11 mouse cellular contexts compared by ENCODE assay signal in genomic region chr1:177681239-177681638, GRCm38 (mm10). TPM values are rescaled to one million over a fixed set of nuclear protein-coding genes. Genes with fewer than 3 reads are reported as not detected.
A peak's percentile ranks its signal among the peaks of the same experiment; 100 is the strongest.
DNase-seq lines count a peak whose midpoint lies in the region; ATAC-seq and TF ChIP-seq lines count a peak whose summit lies in the region.
"Had no signal": no experiment of that assay in that cellular context is flagged by ENCODE, and none has a peak within 500 bp of the region (broad histone marks: within the 10 kb centered on the region; RNA-seq: fewer than 3 reads in every experiment).

No protein-coding gene starts in this region.

- dilution Hi-C loops in CH12.LX (cut with MboI; ENCODE audit: extremely low pct_ligation_motif_present, extremely low pct_unique_long_range_greater_than_20kb, low sequenced_read_pairs): no loop called here

- peaks cover 3 to 28% of the 10 kb centered on the region in 2 experiments; a peak in 3 of 4 replicates for H3K4me1 ChIP-seq in CH12.LX (ENCODE audit: control insufficient read depth in 1 of 2, insufficient read depth in 2 of 2)
- H3K4me1 ChIP-seq in kidney, embryonic 15.5 days: no peaks in the 10 kb centered on the region

- in situ Hi-C loops in CH12.LX (cut with MboI; ENCODE audit: low pct_ligation_motif_present, low pct_unique_long_range_greater_than_20kb, low sequenced_read_pairs): loop anchor here (25.0 kb wide), 1 partner anchor 794 kb away; no protein-coding TSS in a partner anchor

- TF ChIP-seq POLR2A in CH12.LX (IDR thresholded peaks at IDR 0.05; ENCODE audit: low read depth, low read length): no peak

- DNase-seq in 416B (ENCODE audit: low read depth) (peak; percentile 49), CH12.LX (ENCODE audit: extremely low read depth) (peak; percentile 60), liver (peak; percentile 58)
- no peak for DNase-seq in right cerebral cortex, postnatal 4 days
- no peak for DNase-seq in heart, postnatal 14 days
- DNase-seq: thymus, postnatal 25 days had no signal

- peak; percentile 87 for ATAC-seq in megakaryocyte, adult 5-6 weeks (ENCODE audit: poor library complexity, severe bottlenecking)
- no peak for ATAC-seq in kidney, embryonic 15.5 days (replicated peaks; ENCODE audit: low FRiP score)
- ATAC-seq: forebrain, embryonic 13.5 days had no signal

- 80% methylated on average over 11 of the region's 11 CpGs for WGBS in kidney, embryonic 15.5 days

- H3K9me3 ChIP-seq in CH12.LX (replicated peaks; ENCODE audit: low read length): no peaks in the 10 kb centered on the region
- H3K9me3 ChIP-seq in kidney, embryonic 15.5 days (replicated peaks): no peaks in the 10 kb centered on the region
- H3K9me3 ChIP-seq: forebrain, embryonic 13.5 days had no signal

- intact Hi-C loops in heart, postnatal 14 days (cut with DNase I): loop anchor here (10.0 kb wide), 1 partner anchor 236 kb away; the partner anchor contains the start of gene Zbtb18

- no peak for TF ChIP-seq CTCF in CH12.LX (conservative IDR thresholded peaks at IDR 0.05 in 1 of 2, IDR thresholded peaks at IDR 0.05 in 1 of 2; ENCODE audit: low read depth in 2 of 2, low read length in 2 of 2)

- no peak overlapping the region for H3K9ac ChIP-seq in CH12.LX (ENCODE audit: insufficient read depth, low read depth)
- no peak overlapping the region for H3K9ac ChIP-seq in kidney, embryonic 15.5 days
- H3K9ac ChIP-seq: forebrain, embryonic 13.5 days had no signal

- TF ChIP-seq RAD21 in CH12.LX (IDR thresholded peaks at IDR 0.05; ENCODE audit: low read depth, low read length): no peak

- peaks cover 2% of the 10 kb centered on the region for H3K27me3 ChIP-seq in CH12.LX (replicated peaks)
- H3K27me3 ChIP-seq in kidney, embryonic 15.5 days: no peaks in the 10 kb centered on the region; the same call in 1 of the 2 replicates
- H3K27me3 ChIP-seq: forebrain, embryonic 13.5 days had no signal

- H3K4me3 ChIP-seq in CH12.LX (replicated peaks in 1 of 3; ENCODE audit: low read depth in 2 of 3, low read length in 2 of 3, poor library complexity in 1 of 3): no peak overlapping the region
- H3K4me3 ChIP-seq in kidney, embryonic 15.5 days (replicated peaks): no peak overlapping the region
- H3K4me3 ChIP-seq: forebrain, embryonic 13.5 days had no signal

- H3K4me2 ChIP-seq in CH12.LX (ENCODE audit: insufficient read depth, low read depth, poor library complexity, severe bottlenecking): no peak overlapping the region
- no peak overlapping the region for H3K4me2 ChIP-seq in kidney, embryonic 15.5 days
- H3K4me2 ChIP-seq: forebrain, embryonic 13.5 days had no signal

- H3K27ac ChIP-seq in CH12.LX (ENCODE audit: insufficient read depth, low read depth): no peak overlapping the region
- H3K27ac ChIP-seq in kidney, embryonic 15.5 days: no peak overlapping the region
- H3K27ac ChIP-seq: forebrain, embryonic 13.5 days had no signal

- H3K36me3 ChIP-seq in CH12.LX (replicated peaks in 1 of 2; ENCODE audit: control insufficient read depth in 1 of 2, insufficient read depth in 1 of 2, low read length in 1 of 2): no peaks in the 10 kb centered on the region
- no peaks in the 10 kb centered on the region for H3K36me3 ChIP-seq in kidney, embryonic 15.5 days

- no peaks in the 10 kb centered on the region for H3K79me2 ChIP-seq in CH12.LX (replicated peaks; ENCODE audit: control insufficient read depth, extremely low read depth, insufficient read depth, poor library complexity, severe bottlenecking)

- no peak for TF ChIP-seq EP300 in CH12.LX (IDR thresholded peaks at IDR 0.05; ENCODE audit: low read length)

TF ChIP-seq in CH12.LX, 34 proteins besides CTCF, POLR2A, EP300 and RAD21:
- TF ChIP-seq PAX5 (IDR thresholded peaks at IDR 0.05; ENCODE audit: low read length) (no peak), CHD2 (IDR thresholded peaks at IDR 0.05; ENCODE audit: low read length) (no peak), E2F4 (IDR thresholded peaks at IDR 0.05; ENCODE audit: insufficient replicate concordance, low read depth, low read length) (no peak), HCFC1 (IDR thresholded peaks at IDR 0.05; ENCODE audit: low read depth, low read length) (no peak), POLR2AphosphoS2 (IDR thresholded peaks at IDR 0.05; ENCODE audit: low read depth, low read length) (no peak), NELFE (IDR thresholded peaks at IDR 0.05; ENCODE audit: low read depth, low read length) (no peak), MYC (IDR thresholded peaks at IDR 0.05; ENCODE audit: low read depth, low read length) (no peak)

RNA-seq across cellular contexts. Expression of gene 1700016C15Rik, which starts 48.4 kb away (rescaled TPM):
- total RNA-seq in CH12.LX (2012; rRNA removed) (not detected in 2 replicates), CH12.LX (2014; rRNA removed) (not detected in 2 replicates)
- not detected in 2 replicates for polyA plus RNA-seq in CH12.LX (2012; ENCODE audit: insufficient read length, low read depth)
- total RNA-seq in megakaryocyte, adult 5-6 weeks (2015): not detected in 2 replicates
- not detected in 2 replicates for total RNA-seq in megakaryocyte, adult 5-6 weeks (2017)
- not detected for total RNA-seq in heart, postnatal 14 days (2021)
- polyA plus RNA-seq in kidney, embryonic 15.5 days (2015; fragmentation: Nextera tagmentation; extraction: Ambion mirVana): 0.21 TPM in 1 of 2 replicates, not detected in the other
- total RNA-seq: layer of hippocampus, adult 18-20 months; liver, adult 2 months had no signal
- polyA plus RNA-seq: forebrain, embryonic 13.5 days; liver, adult 2 months had no signal

Comparison
In these comparisons a context has a peak if more than half of its experiments do, and no peak if none do; other contexts are left out.
1. DNase-seq: peak in 416B (single experiment), CH12.LX (single experiment) and liver (single experiment); none in right cerebral cortex, postnatal 4 days (single experiment) and heart, postnatal 14 days (0 of 2).